Mouse (Mus musculus): ENCODE measurements at regions not wholly inside any gene's neighbourhood (a gene's known extent, or its start where the extent isn't known, plus 50 kb on each side); places are given as distances from the start of the nearest gene placed in this dataset.

DNA sequence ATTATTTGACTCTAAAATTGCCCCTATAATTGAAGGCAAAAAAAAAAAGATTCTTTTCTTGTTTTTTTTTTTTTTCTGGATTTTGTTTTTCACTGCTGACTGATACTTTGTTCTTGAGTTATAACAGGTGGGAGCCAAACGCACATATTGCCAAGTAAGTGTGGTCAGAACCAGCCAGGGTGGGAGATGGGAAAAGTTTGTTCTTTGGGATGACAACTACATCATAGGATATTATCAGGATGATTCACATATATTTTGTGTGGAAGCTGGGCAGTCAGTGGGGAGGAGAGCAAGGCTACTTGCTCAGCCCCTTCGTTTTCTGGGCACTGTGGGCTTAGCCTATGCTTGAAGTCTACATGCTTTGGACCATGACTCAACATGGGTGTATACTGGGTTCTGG lies 191.3 kb downstream of the Snx19 start:
- TF ChIP-seq CTCF (IDR thresholded peaks at IDR 0.05; ENCODE audit: low read depth) (no peak), EP300 (IDR thresholded peaks at IDR 0.05; ENCODE audit: low read depth) (no peak)
